Mouse (Mus musculus) liver, embryonic 16.5 days (tissue): ENCODE measurements around the gene Kcnh6. TPM values are rescaled to one million over a fixed set of nuclear protein-coding genes. Genes with fewer than 3 reads are reported as not detected.

Experiments used
- ATAC-seq: fragments of 200-750 bp; cut with Nextera tagmentation; 2 replicates; pipeline ENCODE4 v1.8.0; 2017; ENCODE audit warnings: low read depth, mild to moderate bottlenecking, moderate number of reproducible peaks, moderate library complexity
- H3K27ac ChIP-seq: fragments of 300-500 bp; sonication (generic); 2 replicates; pipeline ENCODE4 v1.5.1; 2014; ENCODE audit warnings: mild to moderate bottlenecking, low read length
- H3K27me3 ChIP-seq: fragments of 300-500 bp; sonication (generic); 2 replicates; pipeline ENCODE4 v1.6.1; 2014; ENCODE audit warnings: low read depth, low read length, mixed read lengths; ENCODE audit not compliant: control insufficient read depth, insufficient read depth
- H3K36me3 ChIP-seq: fragments of 300-500 bp; sonication (generic); 2 replicates; pipeline ENCODE4 v1.6.1; 2014; ENCODE audit warnings: mild to moderate bottlenecking; ENCODE audit not compliant: control insufficient read depth, insufficient read depth
- H3K4me1 ChIP-seq: fragments of 300-500 bp; sonication (generic); 2 replicates; pipeline ENCODE4 v1.6.1; 2014; ENCODE audit warnings: low read depth, low read length, mixed read lengths; ENCODE audit not compliant: control insufficient read depth
- H3K4me2 ChIP-seq: fragments of 300-500 bp; sonication (generic); 2 replicates; pipeline ENCODE4 v1.6.1; 2014; ENCODE audit warnings: low read depth, low read length, mixed read lengths
- H3K4me3 ChIP-seq: fragments of 300-500 bp; sonication (generic); 2 replicates; pipeline ENCODE4 v1.5.1; 2014; ENCODE audit warnings: low read depth, mild to moderate bottlenecking, low read length
- H3K9ac ChIP-seq: fragments of 300-500 bp; sonication (generic); 2 replicates; pipeline ENCODE4 v1.6.1; 2014; ENCODE audit warnings: low read depth, low read length
- H3K9me3 ChIP-seq: fragments of 300-500 bp; sonication (generic); replicated peaks from 2 replicates; pipeline ENCODE4 v1.6.1; 2016; ENCODE audit warnings: low read length; ENCODE audit not compliant: control insufficient read depth
- WGBS: fragments of 180-500 bp; shearing (Covaris S2); extraction: QIAGEN DNeasy Blood & Tissue Kit; methylation state at CpG from one replicate; pipeline ENCODE4 v1.1.7; 2014; ENCODE audit not compliant: insufficient replicate concordance; 5-methylcytosine and 5-hydroxymethylcytosine counted together
- polyA plus RNA-seq: library from polyadenylated mRNA; unstranded; fragments of >200 nt; fragmentation: Nextera tagmentation; extraction: Ambion mirVana; gene quantifications from 2 replicates; pipeline ENCODE4 v1.2.1, GENCODE M21; 2015

Kcnh6 gene
- polyA plus RNA-seq, 1 experiment from 2014 or later, result 0.08 TPM

GRCm38 (mm10) chr11:105975050-105975449 lies 32.9 kb upstream of the Kcnh6 start:
- no peaks in the 10 kb centered on the region for H3K9me3 ChIP-seq
- peaks cover 28% of the 10 kb centered on the region for H3K27me3 ChIP-seq
- H3K27ac ChIP-seq, result no peak overlapping the region
- H3K4me1 ChIP-seq, result no peaks in the 10 kb centered on the region
- H3K4me2 ChIP-seq, result no peak overlapping the region
- 46% methylated on average over 3 of the region's 3 CpGs for WGBS
- H3K4me3 ChIP-seq, result no peak overlapping the region
- H3K36me3 ChIP-seq, result no peaks in the 10 kb centered on the region
- no peak overlapping the region for H3K9ac ChIP-seq
- no peak for ATAC-seq

- Histone ChIP-seq H3K9ac (no peak overlapping the region), H3K9me3 (no peaks in the 10 kb centered on the region), H3K4me3 (no peak overlapping the region), H3K27ac (no peak overlapping the region), H3K4me2 (no peak overlapping the region), H3K27me3 (peaks cover 23% of the 10 kb centered on the region), H3K4me1 (no peaks in the 10 kb centered on the region), H3K36me3 (no peaks in the 10 kb centered on the region)
- ATAC-seq, result no peak
- WGBS, result 63% methylated on average over 5 of the region's 5 CpGs
Observed at GRCm38 (mm10) chr11:105975636-105976035, 32.3 kb upstream of the Kcnh6 start.

- 51% methylated on average over 2 of the region's 2 CpGs for WGBS
- Histone ChIP-seq H3K4me1 (no peaks in the 10 kb centered on the region), H3K4me2 (no peak overlapping the region), H3K27ac (no peak overlapping the region), H3K9ac (no peak overlapping the region), H3K27me3 (peaks cover 7% of the 10 kb centered on the region), H3K4me3 (no peak overlapping the region), H3K9me3 (no peaks in the 10 kb centered on the region), H3K36me3 (no peaks in the 10 kb centered on the region)
- ATAC-seq, result no peak
Observed at GRCm38 (mm10) chr11:105978232-105978631, 29.7 kb upstream of the Kcnh6 start.

GRCm38 (mm10) chr11:105978634-105979033 lies 29.3 kb upstream of the Kcnh6 start:
- no peak overlapping the region for H3K9ac ChIP-seq
- peaks cover 7% of the 10 kb centered on the region for H3K27me3 ChIP-seq
- no peaks in the 10 kb centered on the region for H3K36me3 ChIP-seq
- ATAC-seq, result no peak
- H3K9me3 ChIP-seq, result no peaks in the 10 kb centered on the region
- WGBS, result 32% methylated on average over 5 of the region's 5 CpGs
- H3K4me3 ChIP-seq, result no peak overlapping the region
- no peak overlapping the region for H3K4me2 ChIP-seq
- H3K27ac ChIP-seq, result no peak overlapping the region
- no peaks in the 10 kb centered on the region for H3K4me1 ChIP-seq

DNA sequence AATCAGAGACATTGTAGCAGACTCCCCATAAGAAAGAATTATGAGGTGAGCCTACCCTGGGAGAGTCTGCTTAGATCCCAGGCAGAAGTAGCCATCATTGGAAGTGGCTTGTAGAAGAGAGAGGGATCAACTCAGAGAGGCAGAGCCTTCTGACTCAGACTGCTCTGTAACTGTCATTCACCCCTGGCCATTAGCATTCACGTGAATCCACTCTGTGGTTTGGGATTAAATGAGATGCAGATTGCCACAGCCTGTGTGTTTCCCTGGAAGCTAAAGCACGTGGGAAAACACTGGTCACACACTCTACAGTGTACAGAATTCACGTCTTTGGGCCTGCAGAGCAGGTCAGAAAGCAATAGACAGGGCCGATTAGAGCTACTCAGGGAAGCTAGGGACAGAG lies 23.5 kb upstream of the Kcnh6 start:
- ATAC-seq, result no peak
- WGBS, result 50% methylated on average over 4 of the region's 4 CpGs

DNA sequence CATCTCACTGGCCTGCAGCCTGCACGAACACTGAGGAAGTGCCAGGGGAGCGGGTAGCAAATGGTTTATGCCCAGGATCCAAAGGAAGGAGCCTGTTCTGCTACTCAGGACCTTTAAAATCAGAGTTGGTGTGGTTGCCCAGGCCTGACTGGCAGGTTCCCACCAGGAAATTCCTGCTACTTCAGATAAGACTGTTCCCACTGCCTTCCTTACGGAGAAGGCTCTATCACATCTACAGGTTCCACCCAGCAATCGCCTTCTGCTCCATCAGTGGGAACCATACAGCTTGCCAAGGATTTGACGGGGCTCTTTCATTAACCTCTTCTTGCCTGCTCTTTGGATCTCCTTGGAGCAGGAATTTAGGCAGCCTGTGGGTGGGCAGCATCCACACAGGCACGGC lies 20.5 kb upstream of the Kcnh6 start:
- no peaks in the 10 kb centered on the region; the same call in 1 of the 2 replicates for H3K4me1 ChIP-seq
- H3K4me3 ChIP-seq, result no peak overlapping the region
- no peak overlapping the region for H3K4me2 ChIP-seq
- whole genome bisulfite sequencing, result 38% methylated on average over 6 of the region's 6 CpGs
- no peak overlapping the region for H3K9ac ChIP-seq
- no peaks in the 10 kb centered on the region for H3K36me3 ChIP-seq
- H3K9me3 ChIP-seq, result no peaks in the 10 kb centered on the region
- H3K27ac ChIP-seq, result no peak overlapping the region
- H3K27me3 ChIP-seq, result no peaks in the 10 kb centered on the region
- ATAC-seq, result no peak

More for the DNA sequence above, 23.5 kb upstream of the Kcnh6 start:
- Histone ChIP-seq H3K4me2 (no peak overlapping the region), H3K9me3 (no peaks in the 10 kb centered on the region), H3K36me3 (no peaks in the 10 kb centered on the region), H3K27me3 (no peaks in the 10 kb centered on the region), H3K4me1 (no peaks in the 10 kb centered on the region), H3K27ac (no peak overlapping the region), H3K9ac (no peak overlapping the region), H3K4me3 (no peak overlapping the region)

DNA sequence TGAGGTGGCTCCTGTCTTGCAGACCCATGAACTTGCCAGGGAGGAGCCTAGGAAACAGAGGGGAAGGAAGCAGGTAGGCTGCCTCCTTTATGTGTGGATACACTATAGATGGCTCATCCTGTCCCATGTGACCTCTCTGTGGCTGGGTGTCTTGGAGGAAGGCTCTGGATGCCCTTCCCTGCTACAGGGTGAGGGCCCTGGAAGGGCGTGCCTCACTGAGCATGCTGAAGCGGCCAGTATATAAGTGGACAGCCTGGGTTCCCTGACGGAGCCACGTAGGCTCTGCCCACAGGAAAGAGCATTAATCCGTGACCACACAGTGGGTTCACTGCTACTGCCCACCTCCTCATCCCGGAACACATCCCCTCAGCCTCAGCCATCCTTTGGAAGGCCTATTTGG lies 18.5 kb upstream of the Kcnh6 start:
- 49% methylated on average over 6 of the region's 6 CpGs for WGBS
- Histone ChIP-seq H3K9me3 (no peaks in the 10 kb centered on the region), H3K27me3 (no peaks in the 10 kb centered on the region), H3K4me3 (no peak overlapping the region), H3K4me2 (no peak overlapping the region), H3K27ac (no peak overlapping the region), H3K9ac (no peak overlapping the region), H3K36me3 (no peaks in the 10 kb centered on the region), H3K4me1 (no peaks in the 10 kb centered on the region; the same call in 1 of the 2 replicates)
- ATAC-seq, result peak; percentile 16; the same call in 1 of the 2 replicates

GRCm38 (mm10) chr11:105990231-105990630 lies 17.7 kb upstream of the Kcnh6 start:
- no peaks in the 10 kb centered on the region for H3K27me3 ChIP-seq
- no peak overlapping the region for H3K4me2 ChIP-seq
- peak; percentile 74 for ATAC-seq

DNA sequence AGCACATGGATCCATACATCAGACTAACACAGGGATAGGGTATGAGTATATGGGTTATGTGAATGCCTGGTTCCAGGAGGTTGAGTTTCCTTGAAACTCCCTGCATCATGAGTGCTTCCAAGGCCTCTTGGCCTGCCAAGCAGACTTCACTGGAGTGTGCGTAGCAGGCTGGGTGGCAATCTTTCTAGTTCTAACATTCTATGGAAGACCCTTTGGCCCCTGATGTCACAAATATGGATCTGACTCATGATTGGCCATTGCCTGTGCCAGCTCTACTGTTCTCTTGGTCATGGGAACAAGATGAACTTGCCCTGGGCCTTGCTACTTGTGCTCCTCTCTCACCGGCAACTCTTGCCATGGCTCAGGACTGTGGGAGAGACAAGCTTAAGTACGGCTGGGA lies 13.5 kb upstream of the Kcnh6 start, which contains the start of gene Ace3:
Ace3 (plus strand) TSS at position 301 of the 400 bp plus-strand sequence.
- Histone ChIP-seq H3K9ac (no peak within 1 kb of the TSS), H3K4me1 (no peaks in the 10 kb centered on the region; the same call in 1 of the 2 replicates), H3K36me3 (no peaks in the 10 kb centered on the region), H3K4me2 (no peak within 1 kb of the TSS), H3K9me3 (no peaks in the 10 kb centered on the region), H3K4me3 (no peak within 1 kb of the TSS), H3K27ac (no peak within 1 kb of the TSS), H3K27me3 (peaks cover 22% of the 10 kb centered on the region)
- 78% methylated on average over 3 of the region's 3 CpGs for WGBS
- ATAC-seq, result no peak

More at GRCm38 (mm10) chr11:105990231-105990630, 17.7 kb upstream of the Kcnh6 start:
- H3K27ac ChIP-seq, result no peak overlapping the region
- no peaks in the 10 kb centered on the region for H3K9me3 ChIP-seq
- WGBS, result 14% methylated on average over 2 of the region's 2 CpGs
- no peak overlapping the region for H3K9ac ChIP-seq
- no peak overlapping the region for H3K4me3 ChIP-seq
- H3K4me1 ChIP-seq, result no peaks in the 10 kb centered on the region; the same call in 1 of the 2 replicates
- no peaks in the 10 kb centered on the region for H3K36me3 ChIP-seq
